Mouse (Mus musculus): ENCODE data around the gene Olfr1185-ps1. TPM values are rescaled to one million over a fixed set of nuclear protein-coding genes. Genes with fewer than 3 reads are reported as not detected.
"Not testable (repeated sequence)": the region's sequence is repeated elsewhere in the genome, so short reads cannot be mapped to it uniquely, and the experiment has no call there.

Olfr1185-ps1 gene
- not detected in 2 replicates for polyA plus RNA-seq (2015; fragmentation: Nextera tagmentation; extraction: Ambion mirVana)

GRCm38 (mm10) chr2:88493020-88493419 lies at the start of gene Olfr1185-ps1:
Gene Olfr1185-ps1 (plus strand): TSS chr2:88493320.
- no peak within 1 kb of the TSS for H3K4me3 ChIP-seq
- H3K9me3 ChIP-seq (replicated peaks) = no peaks in the 10 kb centered on the region
- H3K36me3 ChIP-seq (ENCODE audit: poor library complexity, severe bottlenecking) = no peaks in the 10 kb centered on the region
- H3K9ac ChIP-seq = no peak within 1 kb of the TSS
- ATAC-seq = no peak
- no peak within 1 kb of the TSS for H3K4me2 ChIP-seq
- H3K27me3 ChIP-seq = no peaks in the 10 kb centered on the region
- WGBS = 76% methylated on average over 2 of the region's 2 CpGs
- H3K4me1 ChIP-seq = no peaks in the 10 kb centered on the region
- no peak within 1 kb of the TSS for H3K27ac ChIP-seq

DNA sequence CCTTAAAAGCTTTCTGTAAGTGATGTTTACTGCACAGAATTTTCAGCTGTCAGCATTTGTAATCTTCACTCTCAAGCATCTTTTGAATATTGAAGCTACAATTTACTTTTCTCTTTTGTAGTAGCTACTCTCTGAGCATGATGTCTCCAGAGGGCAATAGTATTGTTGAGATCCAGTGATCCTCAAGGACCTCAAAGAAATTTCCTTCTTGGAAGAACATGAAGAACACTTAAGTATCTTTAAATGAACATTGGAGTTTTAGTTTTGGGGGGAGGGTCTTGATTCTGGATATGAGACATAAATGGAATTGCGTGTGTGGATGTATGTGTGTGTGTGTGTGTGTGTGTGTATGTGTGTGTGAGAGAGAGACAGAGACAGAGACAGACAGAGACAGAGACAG lies 44.1 kb upstream of the Olfr1185-ps1 start, which contains the start of gene Gm13757:
Gene Gm13757, minus strand, starts transcription at position 101 of the 400 bp plus-strand sequence.
- WGBS = 90% methylated on average over 1 of the region's 1 CpGs
- Histone ChIP-seq H3K9ac (no peak within 1 kb of the TSS), H3K4me1 (no peaks in the 10 kb centered on the region)

GRCm38 (mm10) chr2:88454567-88454966 lies 38.6 kb upstream of the Olfr1185-ps1 start, which contains the start of gene Olfr1183:
Gene Olfr1183 (plus strand): TSS chr2:88454867.
- H3K27ac ChIP-seq; H3K4me3 ChIP-seq; H3K9me3 ChIP-seq (replicated peaks); H3K27me3 ChIP-seq; ATAC-seq; H3K4me1 ChIP-seq; H3K9ac ChIP-seq; H3K4me2 ChIP-seq; H3K36me3 ChIP-seq (ENCODE audit: poor library complexity, severe bottlenecking): not testable (repeated sequence)
- WGBS = 88% methylated on average over 1 of the region's 1 CpGs

More for the DNA sequence above, 44.1 kb upstream of the Olfr1185-ps1 start, which contains the start of gene Gm13757:
- Histone ChIP-seq H3K27ac (no peak within 1 kb of the TSS), H3K36me3 (ENCODE audit: poor library complexity, severe bottlenecking) (no peaks in the 10 kb centered on the region), H3K4me3 (no peak within 1 kb of the TSS), H3K27me3 (no peaks in the 10 kb centered on the region), H3K9me3 (replicated peaks) (no peaks in the 10 kb centered on the region), H3K4me2 (no peak within 1 kb of the TSS)
- ATAC-seq = no peak

DNA sequence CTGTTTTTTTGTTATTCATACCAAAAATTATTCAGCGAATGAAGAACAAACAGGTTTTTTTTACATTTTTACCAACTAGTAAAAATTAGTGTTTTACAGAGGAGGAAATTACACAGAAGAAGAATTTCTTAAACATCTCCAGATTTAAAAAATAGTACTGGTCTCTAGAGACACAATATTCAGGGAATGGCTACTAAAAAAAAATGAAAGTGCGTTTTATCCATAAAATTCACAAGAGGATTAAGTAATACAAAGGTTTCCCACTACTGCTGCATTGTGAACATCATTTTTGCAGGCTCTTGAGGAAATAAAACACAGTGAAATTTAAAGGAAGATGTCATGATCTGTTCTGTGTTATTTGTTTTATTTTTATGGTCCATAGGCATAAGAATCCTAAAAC lies 9.8 kb upstream of the Olfr1185-ps1 start, which contains the start of gene Olfr1184:
Gene Olfr1184, plus strand, starts transcription at position 301 of the 400 bp plus-strand sequence.
- WGBS = 90% methylated on average over 2 of the region's 2 CpGs
- Histone ChIP-seq H3K36me3 (ENCODE audit: poor library complexity, severe bottlenecking) (no peaks in the 10 kb centered on the region), H3K4me1 (no peaks in the 10 kb centered on the region), H3K27me3 (no peaks in the 10 kb centered on the region), H3K4me2 (no peak within 1 kb of the TSS), H3K9me3 (replicated peaks) (no peaks in the 10 kb centered on the region), H3K27ac (no peak within 1 kb of the TSS), H3K9ac (no peak within 1 kb of the TSS), H3K4me3 (no peak within 1 kb of the TSS)
- no peak for ATAC-seq

DNA sequence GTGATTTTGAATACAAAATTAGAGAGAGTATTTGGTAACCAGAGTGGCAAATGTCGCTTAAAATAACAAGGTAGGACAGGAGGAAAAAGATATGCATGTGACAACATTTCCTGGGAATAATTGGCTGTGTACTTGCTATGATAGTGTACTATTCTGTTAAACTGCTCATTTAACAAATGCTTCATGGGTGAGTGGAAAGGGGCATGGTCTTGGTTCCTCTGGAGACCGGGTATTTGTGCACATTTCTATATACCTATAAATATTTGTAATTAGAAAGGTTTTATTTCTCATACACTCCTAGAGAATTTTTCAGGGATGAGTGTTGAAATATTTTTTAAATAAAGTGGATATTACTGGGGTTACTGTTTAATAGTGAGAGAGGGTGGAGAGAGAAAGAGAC lies 25.1 kb downstream of the Olfr1185-ps1 start, which contains the start of gene Olfr1186:
Gene Olfr1186, plus strand, starts transcription at position 301 of the 400 bp plus-strand sequence.
- Histone ChIP-seq H3K9me3 (replicated peaks) (no peaks in the 10 kb centered on the region), H3K36me3 (ENCODE audit: poor library complexity, severe bottlenecking) (no peaks in the 10 kb centered on the region), H3K4me2 (no peak within 1 kb of the TSS), H3K4me3 (no peak within 1 kb of the TSS), H3K4me1 (no peaks in the 10 kb centered on the region), H3K27me3 (no peaks in the 10 kb centered on the region), H3K27ac (no peak within 1 kb of the TSS), H3K9ac (no peak within 1 kb of the TSS)
- ATAC-seq = no peak
- WGBS = 87% methylated on average over 2 of the region's 2 CpGs

DNA sequence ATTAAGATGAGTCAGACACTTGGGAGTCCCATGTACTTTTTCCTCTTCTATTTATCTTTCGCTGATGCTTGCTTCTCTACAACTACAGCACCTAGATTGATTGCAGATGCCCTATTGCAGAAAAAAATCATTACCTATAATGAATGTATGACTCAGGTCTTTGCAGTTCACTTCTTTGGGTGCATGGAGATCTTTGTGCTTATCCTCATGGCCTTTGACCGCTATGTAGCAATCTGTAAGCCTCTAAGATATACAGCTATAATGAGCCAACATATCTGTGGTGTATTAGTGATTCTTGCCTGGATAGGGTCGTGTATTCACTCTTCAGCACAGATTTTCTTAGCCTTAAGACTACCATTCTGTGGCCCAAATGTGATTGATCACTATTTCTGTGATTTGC lies 32.6 kb downstream of the Olfr1185-ps1 start:
- H3K4me1 ChIP-seq = no peaks in the 10 kb centered on the region
- ATAC-seq = no peak
- H3K9ac ChIP-seq = no peak overlapping the region
- no peak overlapping the region for H3K4me2 ChIP-seq
- no peak overlapping the region for H3K27ac ChIP-seq
- no peaks in the 10 kb centered on the region for H3K27me3 ChIP-seq
- no peaks in the 10 kb centered on the region for H3K36me3 ChIP-seq (ENCODE audit: poor library complexity, severe bottlenecking)
- no peaks in the 10 kb centered on the region for H3K9me3 ChIP-seq (replicated peaks)
- WGBS = 70% methylated on average over 3 of the region's 3 CpGs
- H3K4me3 ChIP-seq = no peak overlapping the region

Other genes with a start within 250 kb of the Olfr1185-ps1 start
- gene Olfr1173, start 213.4 kb upstream of the Olfr1185-ps1 start, polyA plus RNA-seq (2015; fragmentation: Nextera tagmentation; extraction: Ambion mirVana) = not detected in 2 replicates
- gene Olfr1174-ps, start 178.2 kb upstream of the Olfr1185-ps1 start, polyA plus RNA-seq (2015; fragmentation: Nextera tagmentation; extraction: Ambion mirVana) = not detected in 2 replicates
- not detected in 2 replicates for gene Olfr1175-ps, start 166.1 kb upstream of the Olfr1185-ps1 start, polyA plus RNA-seq (2015; fragmentation: Nextera tagmentation; extraction: Ambion mirVana)
- not detected in 2 replicates for gene Olfr1176, start 156.6 kb upstream of the Olfr1185-ps1 start, polyA plus RNA-seq (2015; fragmentation: Nextera tagmentation; extraction: Ambion mirVana)
- gene Olfr1177-ps, start 146.8 kb upstream of the Olfr1185-ps1 start, polyA plus RNA-seq (2015; fragmentation: Nextera tagmentation; extraction: Ambion mirVana) = not detected in 2 replicates
- gene Olfr1178, start 106.3 kb upstream of the Olfr1185-ps1 start, polyA plus RNA-seq (2015; fragmentation: Nextera tagmentation; extraction: Ambion mirVana) = not detected in 2 replicates
- gene Olfr1179, start 86.9 kb upstream of the Olfr1185-ps1 start, polyA plus RNA-seq (2015; fragmentation: Nextera tagmentation; extraction: Ambion mirVana) = not detected in 2 replicates
- gene Olfr1180, start 74.2 kb upstream of the Olfr1185-ps1 start, polyA plus RNA-seq (2015; fragmentation: Nextera tagmentation; extraction: Ambion mirVana) = not detected in 2 replicates
- not detected in 2 replicates for gene Olfr1181, start 67.1 kb upstream of the Olfr1185-ps1 start, polyA plus RNA-seq (2015; fragmentation: Nextera tagmentation; extraction: Ambion mirVana)
- gene Gm13757, start 44.2 kb upstream of the Olfr1185-ps1 start, polyA plus RNA-seq (2015; fragmentation: Nextera tagmentation; extraction: Ambion mirVana) = not detected in 2 replicates
- not detected in 2 replicates for gene Olfr1183, start 38.5 kb upstream of the Olfr1185-ps1 start, polyA plus RNA-seq (2015; fragmentation: Nextera tagmentation; extraction: Ambion mirVana)
- not detected in 2 replicates for gene Olfr1184, start 9.7 kb upstream of the Olfr1185-ps1 start, polyA plus RNA-seq (2015; fragmentation: Nextera tagmentation; extraction: Ambion mirVana)
- gene Olfr1186, start 25.2 kb downstream of the Olfr1185-ps1 start, polyA plus RNA-seq (2015; fragmentation: Nextera tagmentation; extraction: Ambion mirVana) = not detected in 2 replicates
- gene Olfr1188, start 63.6 kb downstream of the Olfr1185-ps1 start, polyA plus RNA-seq (2015; fragmentation: Nextera tagmentation; extraction: Ambion mirVana) = not detected in 2 replicates
- gene Olfr1189, start 93.1 kb downstream of the Olfr1185-ps1 start, polyA plus RNA-seq (2015; fragmentation: Nextera tagmentation; extraction: Ambion mirVana) = not detected in 2 replicates
- gene Olfr1191-ps1, start 147.2 kb downstream of the Olfr1185-ps1 start, polyA plus RNA-seq (2015; fragmentation: Nextera tagmentation; extraction: Ambion mirVana) = not detected in 2 replicates
- gene Olfr1192-ps1, start 155.2 kb downstream of the Olfr1185-ps1 start, polyA plus RNA-seq (2015; fragmentation: Nextera tagmentation; extraction: Ambion mirVana) = not detected in 2 replicates
- gene Olfr1193, start 182.3 kb downstream of the Olfr1185-ps1 start, polyA plus RNA-seq (2015; fragmentation: Nextera tagmentation; extraction: Ambion mirVana) = not detected in 2 replicates
- gene Olfr1195, start 195.9 kb downstream of the Olfr1185-ps1 start, polyA plus RNA-seq (2015; fragmentation: Nextera tagmentation; extraction: Ambion mirVana) = not detected in 2 replicates
- gene Olfr1196, start 211.3 kb downstream of the Olfr1185-ps1 start, polyA plus RNA-seq (2015; fragmentation: Nextera tagmentation; extraction: Ambion mirVana) = not detected in 2 replicates
- gene Olfr1197, start 239.0 kb downstream of the Olfr1185-ps1 start, polyA plus RNA-seq (2015; fragmentation: Nextera tagmentation; extraction: Ambion mirVana) = not detected in 2 replicates

All from forebrain, embryonic 13.5 days (tissue).